Mouse (Mus musculus) hindbrain, postnatal 0 days (tissue): Measurements from ENCODE around the gene Lin7c. TPM values are rescaled to one million over a fixed set of nuclear protein-coding genes. Genes with fewer than 3 reads are reported as not detected.
"Not testable (repeated sequence)": the region's sequence is repeated elsewhere in the genome, so short reads cannot be mapped to it uniquely, and the experiment has no call there.

Experiments used
- ATAC-seq: fragments of 200-750 bp; cut with Nextera tagmentation; 2 replicates; pipeline ENCODE4 v1.8.0; 2017; ENCODE audit warnings: mild to moderate bottlenecking, moderate TSS enrichment, moderate library complexity
- DNase-seq: peaks from one replicate; pipeline ENCODE4 v3.0.0-alpha.2; 2015; ENCODE audit warnings: low spot score
- H3K27ac ChIP-seq: fragments of 300-500 bp; sonication (generic); 2 replicates; pipeline ENCODE4 v1.5.1; 2014; ENCODE audit warnings: mild to moderate bottlenecking
- H3K27me3 ChIP-seq: fragments of 300-500 bp; sonication (generic); 2 replicates; pipeline ENCODE4 v1.6.1; 2014; ENCODE audit warnings: low read length, mixed read lengths; ENCODE audit not compliant: insufficient read depth
- H3K36me3 ChIP-seq: fragments of 300-500 bp; sonication (generic); 2 replicates; pipeline ENCODE4 v1.6.1; 2014; ENCODE audit warnings: low read length, mixed read lengths; ENCODE audit not compliant: insufficient read depth
- H3K4me1 ChIP-seq: fragments of 300-500 bp; sonication (generic); 2 replicates; pipeline ENCODE4 v1.6.1; 2014; ENCODE audit warnings: antibody characterized with exemption, low read length, mixed read lengths; ENCODE audit not compliant: insufficient read depth
- H3K4me2 ChIP-seq: fragments of 300-500 bp; sonication (generic); 2 replicates; pipeline ENCODE4 v1.6.1; 2014; ENCODE audit warnings: low read depth, mild to moderate bottlenecking, low read length, moderate library complexity, mixed read lengths
- H3K4me3 ChIP-seq: fragments of 300-500 bp; sonication (generic); 2 replicates; pipeline ENCODE4 v1.5.1; 2014; ENCODE audit warnings: low read length
- H3K9ac ChIP-seq: fragments of 300-500 bp; sonication (generic); replicated peaks from 2 replicates; pipeline ENCODE4 v1.6.1; 2014; ENCODE audit warnings: mild to moderate bottlenecking, low read length, moderate library complexity, mixed read lengths
- H3K9me3 ChIP-seq: fragments of 300-500 bp; sonication (generic); 2 replicates; pipeline ENCODE4 v1.6.1; 2016; ENCODE audit warnings: low read length, mixed read lengths
- CTCF ChIP-seq: IDR thresholded peaks from 2 replicates; pipeline ENCODE4 v1.5.1; 2016; ENCODE audit warnings: antibody characterized with exemption, control low read depth, low read depth
- WGBS: fragments of 180-500 bp; shearing (Covaris S2); extraction: QIAGEN DNeasy Blood & Tissue Kit; methylation state at CpG from one replicate; pipeline ENCODE4 v1.1.7; 2014; 5-methylcytosine and 5-hydroxymethylcytosine counted together
- polyA plus RNA-seq: library from polyadenylated mRNA; unstranded; fragments of >200 nt; fragmentation: Nextera tagmentation; extraction: Ambion mirVana; gene quantifications from 2 replicates; pipeline ENCODE4 v1.2.1, GENCODE M21; 2015
- total RNA-seq: library from RNA; depleted of rRNA; stranded (reverse); fragments of >200 nt; gene quantifications from 2 replicates; pipeline ENCODE4 v1.2.3, GENCODE M21; 2014; rRNA removed

Lin7c gene
- total RNA-seq (147 and 171 TPM in 2 replicates), polyA plus RNA-seq (153 and 158 TPM in 2 replicates)

GRCm38 (mm10) chr2:109890597-109890996 is at the start of gene Lin7c:
Gene Lin7c (plus strand): TSS chr2:109890853.
- peak within 1 kb of the TSS; percentile 98 for H3K4me3 ChIP-seq
- under 1% methylated on average over 42 of the region's 42 CpGs for WGBS

GRCm38 (mm10) chr2:109846401-109846800 is 44.3 kb upstream of the Lin7c start:
- TF ChIP-seq CTCF = no peak
- no peak overlapping the region for H3K4me2 ChIP-seq
- H3K9ac ChIP-seq = no peak overlapping the region
- 57% methylated on average over 4 of the region's 4 CpGs for WGBS
- ATAC-seq = no peak
- H3K36me3 ChIP-seq = no peaks in the 10 kb centered on the region
- no peaks in the 10 kb centered on the region for H3K4me1 ChIP-seq
- H3K27ac ChIP-seq = no peak overlapping the region
- no peaks in the 10 kb centered on the region for H3K9me3 ChIP-seq
- H3K4me3 ChIP-seq = no peak overlapping the region
- no peak for DNase-seq
- H3K27me3 ChIP-seq = no peaks in the 10 kb centered on the region

More at GRCm38 (mm10) chr2:109890597-109890996, at the start of gene Lin7c:
- H3K9me3 ChIP-seq = no peaks in the 10 kb centered on the region
- H3K36me3 ChIP-seq = peaks cover 7% of the 10 kb centered on the region
- peak within 1 kb of the TSS; percentile 78 for H3K4me2 ChIP-seq
- peak; percentile 98 for DNase-seq
- H3K27me3 ChIP-seq = no peaks in the 10 kb centered on the region
- peak within 1 kb of the TSS; percentile 95 for H3K27ac ChIP-seq
- H3K9ac ChIP-seq = peak within 1 kb of the TSS; percentile 98
- TF ChIP-seq CTCF = no peak
- peak; percentile 100 for ATAC-seq
- peaks cover 10% of the 10 kb centered on the region for H3K4me1 ChIP-seq

GRCm38 (mm10) chr2:109848305-109848704 is 42.3 kb upstream of the Lin7c start:
- H3K9ac ChIP-seq = no peak overlapping the region
- no peak for ATAC-seq
- TF ChIP-seq CTCF = no peak

GRCm38 (mm10) chr2:109848715-109849114 is 41.9 kb upstream of the Lin7c start:
- Histone ChIP-seq H3K4me1 (no peaks in the 10 kb centered on the region), H3K36me3 (no peaks in the 10 kb centered on the region), H3K4me2 (peak overlapping the region; percentile 25; the same call in 1 of the 2 replicates), H3K4me3 (no peak overlapping the region), H3K9ac (no peak overlapping the region), H3K27ac (no peak overlapping the region), H3K27me3 (no peaks in the 10 kb centered on the region), H3K9me3 (no peaks in the 10 kb centered on the region)
- no peak for TF ChIP-seq CTCF
- peak; percentile 55; the same call in 1 of the 2 replicates for ATAC-seq
- peak; percentile 18 for DNase-seq
- WGBS = 17% methylated on average over 8 of the region's 8 CpGs

More at GRCm38 (mm10) chr2:109848305-109848704, 42.3 kb upstream of the Lin7c start:
- DNase-seq = no peak
- Histone ChIP-seq H3K9me3 (no peaks in the 10 kb centered on the region), H3K4me1 (no peaks in the 10 kb centered on the region), H3K27me3 (no peaks in the 10 kb centered on the region), H3K27ac (no peak overlapping the region), H3K4me3 (no peak overlapping the region), H3K36me3 (no peaks in the 10 kb centered on the region), H3K4me2 (peak overlapping the region; percentile 25; the same call in 1 of the 2 replicates)
- WGBS = 41% methylated on average over 4 of the region's 4 CpGs

GRCm38 (mm10) chr2:109855601-109856000 is 35.1 kb upstream of the Lin7c start:
- no peak for ATAC-seq
- TF ChIP-seq CTCF = no peak
- Histone ChIP-seq H3K27me3 (no peaks in the 10 kb centered on the region), H3K9me3 (no peaks in the 10 kb centered on the region), H3K9ac (no peak overlapping the region), H3K4me1 (no peaks in the 10 kb centered on the region), H3K4me2 (no peak overlapping the region), H3K36me3 (no peaks in the 10 kb centered on the region), H3K4me3 (no peak overlapping the region), H3K27ac (no peak overlapping the region)
- WGBS = 79% methylated on average over 5 of the region's 5 CpGs
- no peak for DNase-seq

GRCm38 (mm10) chr2:109859671-109860070 is 31.0 kb upstream of the Lin7c start:
- H3K4me2 ChIP-seq = no peak overlapping the region
- H3K9ac ChIP-seq = no peak overlapping the region
- H3K9me3 ChIP-seq = no peaks in the 10 kb centered on the region
- DNase-seq (no peak), ATAC-seq (no peak)
- H3K4me3 ChIP-seq = no peak overlapping the region
- no peak for TF ChIP-seq CTCF
- H3K4me1 ChIP-seq = no peaks in the 10 kb centered on the region
- no peaks in the 10 kb centered on the region for H3K27me3 ChIP-seq
- no peaks in the 10 kb centered on the region for H3K36me3 ChIP-seq
- H3K27ac ChIP-seq = no peak overlapping the region
- WGBS = 71% methylated on average over 2 of the region's 2 CpGs

GRCm38 (mm10) chr2:109860832-109861231 is 29.8 kb upstream of the Lin7c start:
- H3K9ac ChIP-seq = no peak overlapping the region
- ATAC-seq (no peak), DNase-seq (no peak)
- no peak for TF ChIP-seq CTCF
- no peaks in the 10 kb centered on the region for H3K36me3 ChIP-seq
- H3K27ac ChIP-seq = no peak overlapping the region
- no peak overlapping the region for H3K4me3 ChIP-seq
- H3K4me1 ChIP-seq = no peaks in the 10 kb centered on the region
- WGBS = 94% methylated on average over 3 of the region's 3 CpGs
- no peak overlapping the region for H3K4me2 ChIP-seq
- H3K9me3 ChIP-seq = no peaks in the 10 kb centered on the region
- H3K27me3 ChIP-seq = no peaks in the 10 kb centered on the region

GRCm38 (mm10) chr2:109879429-109879828 is 11.2 kb upstream of the Lin7c start:
- H3K36me3 ChIP-seq, H3K4me1 ChIP-seq, H3K9me3 ChIP-seq, ATAC-seq, DNase-seq, H3K9ac ChIP-seq, H3K27ac ChIP-seq, H3K4me3 ChIP-seq, H3K27me3 ChIP-seq, H3K4me2 ChIP-seq: not testable (repeated sequence)
- WGBS = 83% methylated on average over 4 of the region's 4 CpGs
